Mouse (Mus musculus): ENCODE data around the gene Spint1.

GRCm38 (mm10) chr2:119198049-119198448, 39.1 kb upstream of the Spint1 start:
- TF ChIP-seq POLR2A (IDR thresholded peaks at IDR 0.05; ENCODE audit: insufficient read depth, low read depth, low read length): no peak
- no peak for TF ChIP-seq CTCF (IDR thresholded peaks at IDR 0.05)
- TF ChIP-seq EP300 (IDR thresholded peaks at IDR 0.05; ENCODE audit: insufficient read depth, low read depth, low read length): no peak

Measured in heart, adult 2 months (tissue).